Mouse (Mus musculus): ENCODE results near the gene 1600015I10Rik. TPM values are rescaled to one million over a fixed set of nuclear protein-coding genes. Genes with fewer than 3 reads are reported as not detected.
A peak's percentile ranks its signal among the peaks of the same experiment; 100 is the strongest.
"Not testable (repeated sequence)": the region's sequence is repeated elsewhere in the genome, so short reads cannot be mapped to it uniquely, and the experiment has no call there.

Gene 1600015I10Rik
- polyA plus RNA-seq (2014; fragmentation: Nextera tagmentation; extraction: Ambion mirVana), result not detected in 2 replicates

DNA sequence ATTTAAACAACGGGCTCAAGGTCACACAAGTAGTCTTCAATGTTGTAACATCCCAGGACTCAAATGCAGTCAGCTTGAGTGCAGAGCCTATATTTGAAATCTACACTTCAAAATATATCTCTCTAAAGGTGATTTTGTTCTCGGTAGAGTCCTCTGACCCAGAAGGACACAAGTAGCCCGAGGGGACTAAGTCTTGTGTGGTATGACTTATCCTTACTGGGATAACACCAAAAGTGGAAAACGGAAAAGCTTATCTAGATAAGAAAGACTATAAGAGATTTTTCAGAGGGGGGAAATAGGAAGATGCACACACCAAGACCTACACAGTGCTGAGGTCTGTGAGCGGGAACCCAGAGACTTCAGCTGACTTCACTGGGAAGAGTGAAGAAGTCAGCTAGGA, at the start of gene 1600015I10Rik:
TSS of gene 1600015I10Rik (plus strand) at position 301 of the 400 bp plus-strand sequence.
- DNase-seq (ENCODE audit: low spot score), result no peak
- Histone ChIP-seq H3K36me3 (ENCODE audit: control insufficient read depth, insufficient read depth, low read length) (no peaks in the 10 kb centered on the region), H3K4me2 (ENCODE audit: low read depth, low read length) (no peak within 1 kb of the TSS), H3K4me1 (ENCODE audit: control insufficient read depth, insufficient read depth, low read length) (no peaks in the 10 kb centered on the region), H3K27ac (replicated peaks; ENCODE audit: low read depth, low read length) (no peak within 1 kb of the TSS), H3K9me3 (ENCODE audit: control insufficient read depth, low read length) (no peaks in the 10 kb centered on the region), H3K27me3 (replicated peaks; ENCODE audit: control insufficient read depth, insufficient read depth, low read length) (no peaks in the 10 kb centered on the region), H3K9ac (ENCODE audit: low read depth, low read length) (no peak within 1 kb of the TSS), H3K4me3 (ENCODE audit: low read depth, low read length) (no peak within 1 kb of the TSS)
- 79% methylated on average over 5 of the region's 5 CpGs for WGBS
- no peak for ATAC-seq (ENCODE audit: low read depth)

DNA sequence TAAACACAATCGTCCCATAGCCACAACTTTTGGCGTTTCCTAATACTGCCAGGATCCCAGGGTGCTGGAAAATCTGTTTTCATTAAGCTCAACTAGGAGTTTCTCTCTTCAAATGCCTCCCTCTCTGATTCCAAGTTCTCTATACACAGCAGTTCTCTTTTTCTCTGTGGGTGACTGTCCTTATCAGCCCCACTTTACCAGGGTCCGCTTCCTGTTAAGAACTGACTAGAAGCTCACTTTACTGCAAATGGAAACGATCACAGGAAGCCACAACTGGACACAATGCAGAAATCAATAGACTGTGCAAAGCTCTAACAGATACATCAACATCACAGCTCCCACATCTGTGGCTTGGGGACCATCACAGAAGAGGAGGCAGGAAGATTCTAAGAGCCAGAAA, 35.5 kb upstream of the 1600015I10Rik start:
- no peak overlapping the region for H3K9ac ChIP-seq (ENCODE audit: low read depth, low read length)
- no peak for DNase-seq (ENCODE audit: low spot score)
- 70% methylated on average over 4 of the region's 4 CpGs for WGBS
- H3K4me1 ChIP-seq (ENCODE audit: control insufficient read depth, insufficient read depth, low read length), result no peaks in the 10 kb centered on the region
- H3K4me2 ChIP-seq (ENCODE audit: low read depth, low read length), result no peak overlapping the region
- no peak overlapping the region for H3K4me3 ChIP-seq (ENCODE audit: low read depth, low read length)
- no peaks in the 10 kb centered on the region for H3K9me3 ChIP-seq (ENCODE audit: control insufficient read depth, low read length)
- no peaks in the 10 kb centered on the region for H3K36me3 ChIP-seq (ENCODE audit: control insufficient read depth, insufficient read depth, low read length)
- no peak overlapping the region for H3K27ac ChIP-seq (replicated peaks; ENCODE audit: low read depth, low read length)
- H3K27me3 ChIP-seq (replicated peaks; ENCODE audit: control insufficient read depth, insufficient read depth, low read length), result no peaks in the 10 kb centered on the region
- ATAC-seq (ENCODE audit: low read depth), result no peak

DNA sequence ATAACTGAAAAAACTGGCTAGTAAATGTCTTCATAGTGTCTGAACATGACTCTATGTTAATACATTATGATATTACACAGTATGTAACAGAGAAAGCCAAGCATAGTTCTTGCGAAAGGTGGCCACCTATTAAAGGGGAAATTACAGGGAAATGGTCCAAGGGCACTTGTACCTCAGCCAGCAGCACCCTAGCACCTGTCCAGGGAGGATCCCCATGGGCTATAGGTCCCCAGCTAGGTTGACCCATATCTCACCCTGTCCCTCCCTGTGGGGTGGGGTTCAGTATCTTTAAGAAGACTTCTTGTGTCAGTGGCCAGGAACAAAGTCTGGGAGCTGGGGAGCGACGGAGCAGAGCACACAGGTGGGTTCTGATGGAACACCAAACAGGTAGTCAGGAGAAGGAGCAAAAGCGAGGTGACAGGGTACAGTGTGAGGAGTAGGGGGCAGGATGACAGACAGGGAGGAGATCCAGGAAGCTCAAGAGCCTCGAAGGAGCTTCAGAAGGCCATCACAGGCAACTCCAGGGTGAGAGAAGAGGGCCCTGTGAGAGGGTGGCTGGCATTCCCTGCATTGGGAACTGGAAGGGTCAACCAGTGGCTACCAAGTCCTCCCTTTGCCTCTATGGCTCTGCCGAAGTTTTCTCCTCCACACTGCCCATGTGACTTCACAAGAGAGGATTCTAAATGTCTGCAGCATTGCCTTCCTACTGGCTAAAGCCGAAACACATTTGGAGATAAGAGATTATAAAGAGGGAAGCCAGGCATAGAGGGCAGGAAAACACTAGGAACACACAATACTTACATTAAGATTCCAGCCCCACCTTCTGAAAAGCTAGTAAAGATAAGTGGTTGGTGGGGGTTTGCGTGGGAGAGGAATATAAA, 34.5 kb upstream of the 1600015I10Rik start:
- H3K36me3 ChIP-seq (ENCODE audit: control insufficient read depth, insufficient read depth, low read length), result no peaks in the 10 kb centered on the region
- no peaks in the 10 kb centered on the region for H3K9me3 ChIP-seq (ENCODE audit: control insufficient read depth, low read length)
- H3K4me1 ChIP-seq (ENCODE audit: control insufficient read depth, insufficient read depth, low read length), result no peaks in the 10 kb centered on the region
- H3K9ac ChIP-seq (ENCODE audit: low read depth, low read length), result no peak overlapping the region
- DNase-seq (ENCODE audit: low spot score), result no peak
- no peaks in the 10 kb centered on the region for H3K27me3 ChIP-seq (replicated peaks; ENCODE audit: control insufficient read depth, insufficient read depth, low read length)
- H3K4me2 ChIP-seq (ENCODE audit: low read depth, low read length), result no peak overlapping the region
- no peak overlapping the region for H3K4me3 ChIP-seq (ENCODE audit: low read depth, low read length)
- 87% methylated on average over 8 of the region's 8 CpGs for WGBS
- no peak for ATAC-seq (ENCODE audit: low read depth)
- no peak overlapping the region for H3K27ac ChIP-seq (replicated peaks; ENCODE audit: low read depth, low read length)

DNA sequence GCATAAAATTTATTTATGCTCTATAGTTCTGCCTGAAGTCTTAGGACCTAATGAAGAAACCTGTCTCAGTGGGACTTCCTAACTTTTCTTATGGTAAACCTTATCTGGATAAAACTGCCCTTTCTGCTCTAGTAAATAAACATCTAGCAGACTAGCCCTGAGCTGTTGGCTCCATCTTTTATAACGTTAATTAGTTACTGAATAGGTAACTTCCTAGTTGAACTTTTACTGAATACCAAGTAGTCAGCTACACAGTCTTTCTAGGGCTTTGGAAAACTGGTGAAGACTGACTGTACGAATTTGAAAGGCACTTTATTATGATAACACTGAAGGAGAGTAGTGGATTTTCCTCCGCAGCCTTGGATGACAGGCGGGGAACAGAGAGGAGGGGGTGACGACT, 33.8 kb upstream of the 1600015I10Rik start:
- H3K4me1 ChIP-seq (ENCODE audit: control insufficient read depth, insufficient read depth, low read length), result no peaks in the 10 kb centered on the region
- 90% methylated on average over 5 of the region's 5 CpGs for WGBS
- DNase-seq (ENCODE audit: low spot score), result no peak
- no peak overlapping the region for H3K4me3 ChIP-seq (ENCODE audit: low read depth, low read length)
- H3K36me3 ChIP-seq (ENCODE audit: control insufficient read depth, insufficient read depth, low read length), result no peaks in the 10 kb centered on the region
- no peak overlapping the region for H3K9ac ChIP-seq (ENCODE audit: low read depth, low read length)
- no peak for ATAC-seq (ENCODE audit: low read depth)
- no peak overlapping the region for H3K4me2 ChIP-seq (ENCODE audit: low read depth, low read length)
- H3K9me3 ChIP-seq (ENCODE audit: control insufficient read depth, low read length), result no peaks in the 10 kb centered on the region
- no peaks in the 10 kb centered on the region for H3K27me3 ChIP-seq (replicated peaks; ENCODE audit: control insufficient read depth, insufficient read depth, low read length)
- H3K27ac ChIP-seq (replicated peaks; ENCODE audit: low read depth, low read length), result no peak overlapping the region

DNA sequence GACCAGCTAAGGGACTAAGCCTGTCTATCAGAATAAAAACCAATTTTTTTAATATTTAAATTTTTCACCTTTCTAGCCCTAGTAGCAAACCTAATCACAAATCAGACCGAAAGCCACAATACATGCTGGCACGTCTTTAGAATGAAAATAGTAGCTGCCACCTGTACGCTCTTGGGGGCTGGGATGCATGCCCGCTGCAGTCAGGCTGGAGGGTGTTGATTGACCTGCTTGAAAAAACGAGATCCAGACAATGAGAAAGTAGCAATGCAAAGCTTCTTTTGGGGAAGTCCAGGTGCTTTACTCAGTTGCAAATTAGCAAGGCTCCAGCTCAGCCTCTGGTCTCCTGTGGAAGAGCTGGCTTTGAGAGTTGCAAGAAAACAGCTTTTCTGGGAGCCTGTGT, 32.7 kb upstream of the 1600015I10Rik start:
- Histone ChIP-seq H3K4me2 (ENCODE audit: low read depth, low read length) (no peak overlapping the region), H3K9ac (ENCODE audit: low read depth, low read length) (no peak overlapping the region), H3K9me3 (ENCODE audit: control insufficient read depth, low read length) (no peaks in the 10 kb centered on the region), H3K4me3 (ENCODE audit: low read depth, low read length) (no peak overlapping the region), H3K36me3 (ENCODE audit: control insufficient read depth, insufficient read depth, low read length) (no peaks in the 10 kb centered on the region), H3K27me3 (replicated peaks; ENCODE audit: control insufficient read depth, insufficient read depth, low read length) (no peaks in the 10 kb centered on the region), H3K4me1 (ENCODE audit: control insufficient read depth, insufficient read depth, low read length) (no peaks in the 10 kb centered on the region), H3K27ac (replicated peaks; ENCODE audit: low read depth, low read length) (no peak overlapping the region)
- WGBS, result 81% methylated on average over 5 of the region's 5 CpGs
- DNase-seq (ENCODE audit: low spot score) (no peak), ATAC-seq (ENCODE audit: low read depth) (no peak)

DNA sequence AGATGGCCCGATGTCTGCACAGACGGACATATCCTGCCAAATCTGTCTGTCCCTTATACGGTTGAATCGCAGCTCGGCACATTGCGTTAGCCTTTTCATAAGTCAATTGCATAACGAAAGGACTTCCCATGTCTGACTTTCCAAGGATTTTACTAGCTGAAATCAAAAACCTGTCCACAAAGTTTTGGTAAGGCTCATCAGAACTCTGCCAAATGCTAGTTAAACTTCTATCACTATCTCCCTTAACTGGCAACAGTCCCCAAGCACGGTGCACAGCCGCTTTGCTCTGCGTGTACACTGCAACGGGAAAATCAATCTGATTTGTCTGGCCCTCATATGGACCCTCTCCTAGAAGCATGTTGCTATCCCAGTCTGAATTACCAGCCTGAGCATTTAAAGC, 28.4 kb upstream of the 1600015I10Rik start:
- not testable (repeated sequence) for H3K9ac ChIP-seq (ENCODE audit: low read depth, low read length); DNase-seq (ENCODE audit: low spot score); ATAC-seq (ENCODE audit: low read depth); H3K4me2 ChIP-seq (ENCODE audit: low read depth, low read length); H3K4me1 ChIP-seq (ENCODE audit: control insufficient read depth, insufficient read depth, low read length); H3K27ac ChIP-seq (replicated peaks; ENCODE audit: low read depth, low read length); H3K36me3 ChIP-seq (ENCODE audit: control insufficient read depth, insufficient read depth, low read length); H3K4me3 ChIP-seq (ENCODE audit: low read depth, low read length); H3K27me3 ChIP-seq (replicated peaks; ENCODE audit: control insufficient read depth, insufficient read depth, low read length); H3K9me3 ChIP-seq (ENCODE audit: control insufficient read depth, low read length)
- 86% methylated on average over 11 of the region's 11 CpGs for WGBS

DNA sequence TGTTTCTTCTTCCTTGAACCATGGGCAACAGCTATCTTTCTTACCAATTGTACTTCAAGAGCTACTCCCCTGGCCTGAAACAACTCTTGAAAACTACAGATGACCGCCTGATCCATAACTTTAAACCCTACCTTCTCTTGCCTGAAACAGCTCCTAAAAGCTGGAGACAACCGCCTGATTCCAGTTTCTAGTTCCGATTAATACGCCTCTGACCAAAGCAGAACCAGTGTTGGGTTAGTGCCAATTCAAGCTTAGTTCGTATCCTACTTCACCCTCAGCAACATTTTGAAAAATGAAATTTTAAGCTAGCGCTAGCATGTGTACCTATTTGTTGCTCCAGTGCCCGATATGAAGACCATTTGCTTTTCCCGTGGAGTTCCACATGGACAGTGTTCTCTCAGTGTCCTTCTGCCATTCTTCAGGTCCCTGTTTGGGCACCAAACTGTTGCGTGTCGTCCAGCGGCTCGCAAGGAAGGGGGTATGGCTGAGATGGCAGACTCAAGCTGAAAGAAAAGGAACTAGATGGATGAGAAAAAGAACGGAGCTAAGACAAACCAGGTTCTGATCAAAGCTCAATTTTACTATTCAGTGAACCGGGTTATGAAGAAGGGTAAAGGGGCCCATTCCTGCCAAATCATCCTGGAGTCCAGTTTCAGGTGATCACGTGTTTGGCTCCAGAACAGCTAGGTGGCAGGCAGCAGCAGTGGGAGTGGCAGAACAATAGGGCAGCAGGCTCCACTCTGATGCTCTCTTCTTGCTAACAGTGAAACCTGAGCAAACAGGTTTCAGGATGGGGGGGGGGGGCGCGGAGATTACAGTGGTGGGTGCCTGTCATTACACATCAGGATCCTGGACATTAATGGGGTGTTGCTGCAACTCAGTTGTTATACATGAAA, 26.9 kb upstream of the 1600015I10Rik start:
- H3K9ac ChIP-seq (ENCODE audit: low read depth, low read length), result no peak overlapping the region
- H3K9me3 ChIP-seq (ENCODE audit: control insufficient read depth, low read length), result no peaks in the 10 kb centered on the region
- WGBS, result 83% methylated on average over 16 of the region's 17 CpGs
- no peak overlapping the region for H3K27ac ChIP-seq (replicated peaks; ENCODE audit: low read depth, low read length)
- no peak overlapping the region for H3K4me2 ChIP-seq (ENCODE audit: low read depth, low read length)
- ATAC-seq (ENCODE audit: low read depth), result 0 out of 2 replicates have a peak, but pooled peaks have one; percentile 50
- no peaks in the 10 kb centered on the region for H3K4me1 ChIP-seq (ENCODE audit: control insufficient read depth, insufficient read depth, low read length)
- peak; percentile 27 for DNase-seq (ENCODE audit: low spot score)
- H3K4me3 ChIP-seq (ENCODE audit: low read depth, low read length), result no peak overlapping the region
- H3K27me3 ChIP-seq (replicated peaks; ENCODE audit: control insufficient read depth, insufficient read depth, low read length), result no peaks in the 10 kb centered on the region
- no peaks in the 10 kb centered on the region for H3K36me3 ChIP-seq (ENCODE audit: control insufficient read depth, insufficient read depth, low read length)

DNA sequence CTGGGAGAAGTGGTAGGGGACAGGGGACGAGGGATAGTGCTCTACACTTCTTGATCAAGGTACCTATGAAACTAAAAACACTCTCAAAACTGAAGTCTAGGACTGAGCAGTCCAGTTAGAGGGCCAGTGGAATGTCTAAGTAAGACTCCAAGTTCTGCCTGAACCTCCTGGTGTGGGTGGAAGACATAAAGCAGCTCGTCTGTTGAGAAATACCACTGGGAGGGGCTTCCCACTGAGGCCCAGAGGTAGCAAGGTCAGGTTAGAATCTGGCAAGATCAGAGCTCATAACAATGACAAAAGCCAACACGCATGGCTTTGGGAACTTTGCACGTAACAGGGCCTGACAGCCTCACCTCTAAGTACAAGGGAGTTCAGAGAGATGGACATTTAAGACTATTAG, 26.3 kb upstream of the 1600015I10Rik start:
- no peak for DNase-seq (ENCODE audit: low spot score)
- Histone ChIP-seq H3K9me3 (ENCODE audit: control insufficient read depth, low read length) (no peaks in the 10 kb centered on the region), H3K4me2 (ENCODE audit: low read depth, low read length) (no peak overlapping the region), H3K4me1 (ENCODE audit: control insufficient read depth, insufficient read depth, low read length) (no peaks in the 10 kb centered on the region), H3K36me3 (ENCODE audit: control insufficient read depth, insufficient read depth, low read length) (no peaks in the 10 kb centered on the region), H3K9ac (ENCODE audit: low read depth, low read length) (no peak overlapping the region), H3K27me3 (replicated peaks; ENCODE audit: control insufficient read depth, insufficient read depth, low read length) (no peaks in the 10 kb centered on the region), H3K4me3 (ENCODE audit: low read depth, low read length) (no peak overlapping the region), H3K27ac (replicated peaks; ENCODE audit: low read depth, low read length) (no peak overlapping the region)
- 63% methylated on average over 4 of the region's 4 CpGs for WGBS
- no peak for ATAC-seq (ENCODE audit: low read depth)
